Mouse (Mus musculus): ENCODE results near the gene Afp. TPM values are rescaled to one million over a fixed set of nuclear protein-coding genes. Genes with fewer than 3 reads are reported as not detected.
A peak's percentile ranks its signal among the peaks of the same experiment; 100 is the strongest.

Afp gene
- polyA plus RNA-seq, 1 experiment from 2014 or later: 29.1 TPM

DNA sequence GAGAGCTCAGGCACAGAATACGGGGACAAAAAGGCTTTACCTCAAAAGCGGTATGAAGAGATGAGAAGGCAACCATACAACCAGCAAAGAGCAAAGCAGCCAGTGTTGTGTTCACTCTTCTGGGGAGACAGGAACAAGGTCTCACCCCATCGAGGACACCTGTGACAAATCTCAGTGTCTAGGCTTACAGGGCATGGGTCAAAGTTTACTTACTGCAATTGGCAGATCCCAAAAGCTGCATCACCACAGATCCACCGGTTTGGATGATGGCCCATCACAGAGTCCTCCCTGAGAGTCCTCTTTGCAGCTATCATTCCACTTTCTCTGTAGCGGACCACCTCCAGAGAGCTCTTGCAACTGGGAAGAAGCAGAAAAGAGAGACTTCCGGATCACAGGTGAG, 25.0 kb downstream of the Afp start:
- 86% methylated on average over 6 of the region's 6 CpGs for WGBS
- Histone ChIP-seq H3K9me3 (ENCODE audit: control insufficient read depth, low read length) (no peaks in the 10 kb centered on the region), H3K4me1 (ENCODE audit: control insufficient read depth, insufficient read depth, low read length) (no peaks in the 10 kb centered on the region), H3K9ac (ENCODE audit: low read depth, low read length) (no peak overlapping the region), H3K4me3 (ENCODE audit: low read length) (no peak overlapping the region), H3K27ac (ENCODE audit: low read depth, low read length) (no peak overlapping the region), H3K4me2 (replicated peaks; ENCODE audit: low read depth, low read length) (no peak overlapping the region), H3K27me3 (ENCODE audit: control insufficient read depth, insufficient read depth, low read length) (no peaks in the 10 kb centered on the region), H3K36me3 (ENCODE audit: control insufficient read depth, insufficient read depth, low read length) (no peaks in the 10 kb centered on the region)
- no peak for ATAC-seq (ENCODE audit: low FRiP score, low TSS enrichment)

DNA sequence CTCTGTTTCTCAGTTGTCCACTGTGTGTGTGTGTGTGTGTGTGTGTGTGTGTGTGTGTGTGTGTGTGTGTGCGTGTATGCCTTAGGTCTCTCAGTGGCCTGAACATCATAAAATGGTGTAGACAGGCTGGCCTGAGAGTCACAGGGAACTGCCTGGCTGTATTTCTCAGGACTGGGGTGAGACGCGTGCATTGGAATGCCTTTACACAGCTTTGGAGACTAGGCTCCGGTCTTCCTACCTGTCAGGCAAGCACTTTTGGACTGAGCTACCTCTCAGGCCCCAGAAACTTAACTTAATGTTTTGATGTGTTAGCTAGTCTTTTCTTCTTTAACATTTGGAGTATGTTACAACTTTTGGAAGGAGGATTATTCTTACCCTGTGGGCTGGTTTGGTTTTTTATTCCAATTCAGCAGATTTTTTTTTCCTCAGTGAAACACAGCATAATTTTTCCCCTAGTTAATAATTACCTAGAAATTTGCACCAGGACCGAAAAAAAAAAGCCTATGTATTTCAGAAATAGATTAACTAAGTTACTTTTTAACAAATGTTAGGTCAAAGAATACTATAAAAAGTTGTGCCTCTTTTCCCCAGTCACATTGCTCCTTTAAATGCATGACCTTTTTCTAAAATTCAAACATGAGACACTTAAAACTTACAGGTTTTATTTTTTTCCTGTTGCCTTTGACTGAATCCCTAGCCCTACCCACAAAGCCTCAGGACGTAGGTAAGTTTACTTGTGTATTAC, 28.0 kb downstream of the Afp start, which contains the start of gene Afm:
Afm (plus strand) TSS at position 577 of the 745 bp plus-strand sequence.
- no peak within 1 kb of the TSS for H3K4me3 ChIP-seq (ENCODE audit: low read length)
- no peaks in the 10 kb centered on the region for H3K9me3 ChIP-seq (ENCODE audit: control insufficient read depth, low read length)
- H3K4me2 ChIP-seq (replicated peaks; ENCODE audit: low read depth, low read length): no peak within 1 kb of the TSS
- H3K9ac ChIP-seq (ENCODE audit: low read depth, low read length): no peak within 1 kb of the TSS
- peak; percentile 75 for ATAC-seq (ENCODE audit: low FRiP score, low TSS enrichment)
- no peaks in the 10 kb centered on the region for H3K4me1 ChIP-seq (ENCODE audit: control insufficient read depth, insufficient read depth, low read length)
- H3K36me3 ChIP-seq (ENCODE audit: control insufficient read depth, insufficient read depth, low read length): no peaks in the 10 kb centered on the region
- H3K27me3 ChIP-seq (ENCODE audit: control insufficient read depth, insufficient read depth, low read length): no peaks in the 10 kb centered on the region
- H3K27ac ChIP-seq (ENCODE audit: low read depth, low read length): peak within 1 kb of the TSS; percentile 80
- 66% methylated on average over 6 of the region's 6 CpGs for WGBS

DNA sequence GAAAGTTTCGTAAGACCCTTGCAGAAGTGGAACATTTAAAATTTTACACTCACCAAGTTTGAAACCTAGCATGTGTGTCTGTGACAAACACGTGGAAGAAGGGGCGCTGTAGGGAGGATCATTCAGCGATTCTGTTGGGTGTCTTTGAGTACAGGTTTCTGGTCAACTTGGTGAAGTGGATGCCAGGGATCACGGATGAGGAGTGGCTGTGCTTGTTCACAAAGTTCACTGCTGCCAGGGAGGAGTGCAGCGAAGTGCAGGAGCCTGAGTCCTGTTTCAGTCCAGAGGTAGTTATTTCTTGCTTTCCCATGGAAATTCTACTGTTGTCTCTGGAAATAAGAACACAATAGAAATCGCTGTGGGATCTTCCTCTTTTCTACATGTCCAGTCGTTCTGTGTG, 60.7 kb downstream of the Afp start:
- no peak overlapping the region for H3K4me2 ChIP-seq (replicated peaks; ENCODE audit: low read depth, low read length)
- no peak overlapping the region for H3K9ac ChIP-seq (ENCODE audit: low read depth, low read length)
- no peaks in the 10 kb centered on the region for H3K9me3 ChIP-seq (ENCODE audit: control insufficient read depth, low read length)
- WGBS: 89% methylated on average over 8 of the region's 8 CpGs
- no peak overlapping the region for H3K4me3 ChIP-seq (ENCODE audit: low read length)
- H3K27me3 ChIP-seq (ENCODE audit: control insufficient read depth, insufficient read depth, low read length): no peaks in the 10 kb centered on the region
- H3K4me1 ChIP-seq (ENCODE audit: control insufficient read depth, insufficient read depth, low read length): no peaks in the 10 kb centered on the region
- H3K27ac ChIP-seq (ENCODE audit: low read depth, low read length): no peak overlapping the region
- H3K36me3 ChIP-seq (ENCODE audit: control insufficient read depth, insufficient read depth, low read length): no peaks in the 10 kb centered on the region
- no peak for ATAC-seq (ENCODE audit: low FRiP score, low TSS enrichment)

DNA sequence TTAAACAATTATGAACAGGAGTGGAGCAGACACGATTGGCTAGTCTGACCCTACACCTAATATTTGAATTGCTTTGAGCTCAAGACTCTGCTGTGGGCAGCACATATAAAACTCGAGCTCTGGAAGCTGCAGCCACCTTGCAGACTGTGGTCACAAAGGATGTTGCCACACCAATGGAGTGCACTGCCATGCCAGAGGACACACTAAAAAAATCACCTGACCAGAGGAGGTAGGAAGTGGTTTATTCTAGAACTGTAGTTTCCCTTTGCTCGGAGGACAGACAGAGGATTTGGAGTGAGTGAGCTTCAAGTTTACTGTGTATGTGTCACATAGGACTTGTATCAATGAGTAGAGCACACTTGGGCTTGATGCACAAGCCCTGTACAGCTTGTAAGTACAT, 65.5 kb downstream of the Afp start:
- Histone ChIP-seq H3K27ac (ENCODE audit: low read depth, low read length) (no peak overlapping the region), H3K4me2 (replicated peaks; ENCODE audit: low read depth, low read length) (no peak overlapping the region), H3K27me3 (ENCODE audit: control insufficient read depth, insufficient read depth, low read length) (no peaks in the 10 kb centered on the region), H3K9ac (ENCODE audit: low read depth, low read length) (no peak overlapping the region), H3K9me3 (ENCODE audit: control insufficient read depth, low read length) (no peaks in the 10 kb centered on the region), H3K4me3 (ENCODE audit: low read length) (no peak overlapping the region), H3K4me1 (ENCODE audit: control insufficient read depth, insufficient read depth, low read length) (no peaks in the 10 kb centered on the region), H3K36me3 (ENCODE audit: control insufficient read depth, insufficient read depth, low read length) (no peaks in the 10 kb centered on the region)
- WGBS: 84% methylated on average over 3 of the region's 3 CpGs
- ATAC-seq (ENCODE audit: low FRiP score, low TSS enrichment): no peak

Other genes with a start within 250 kb of the Afp start
- 40.0 and 41.2 TPM in 2 replicates for gene Ankrd17, start 124.2 kb upstream of the Afp start, polyA plus RNA-seq (2014; fragmentation: Nextera tagmentation; extraction: Ambion mirVana)
- 6.7 and 7.1 TPM in 2 replicates for gene Gm9958, start 123.5 kb upstream of the Afp start, polyA plus RNA-seq (2014; fragmentation: Nextera tagmentation; extraction: Ambion mirVana)
- gene Alb, start 29.8 kb upstream of the Afp start, polyA plus RNA-seq (2014; fragmentation: Nextera tagmentation; extraction: Ambion mirVana): 1.4 and 1.7 TPM in 2 replicates
- gene Afm, start 28.2 kb downstream of the Afp start, polyA plus RNA-seq (2014; fragmentation: Nextera tagmentation; extraction: Ambion mirVana): 3.1 and 5.1 TPM in 2 replicates
- 0.09 TPM in 1 of 2 replicates, not detected in the other for gene 5830473C10Rik, start 70.4 kb downstream of the Afp start, polyA plus RNA-seq (2014; fragmentation: Nextera tagmentation; extraction: Ambion mirVana)
- gene Rassf6, start 149.9 kb downstream of the Afp start, polyA plus RNA-seq (2014; fragmentation: Nextera tagmentation; extraction: Ambion mirVana): 6.0 and 8.3 TPM in 2 replicates